Mouse (Mus musculus): ENCODE measurements around the gene Sbno2. TPM values are rescaled to one million over a fixed set of nuclear protein-coding genes. Genes with fewer than 3 reads are reported as not detected.
"Not testable (repeated sequence)": the region's sequence is repeated elsewhere in the genome, so short reads cannot be mapped to it uniquely, and the experiment has no call there.

The Sbno2 gene
- total and polyA plus RNA-seq, 3 experiments: 9.7 to 24.2 (median 22.6) TPM

- H3K27ac ChIP-seq (ENCODE audit: insufficient read depth, low read depth); H3K27me3 ChIP-seq (replicated peaks): not testable (repeated sequence)
- peak; percentile 80 for TF ChIP-seq TBP (conservative IDR thresholded peaks at IDR 0.05; ENCODE audit: low read depth, low read length)
Observed at GRCm38 (mm10) chr10:80041409-80042060, 63.8 kb downstream of the Sbno2 start.

GRCm38 (mm10) chr10:80039559-80039979 lies 65.8 kb downstream of the Sbno2 start, which contains the start of gene Polr2e:
Gene Polr2e, minus strand, starts transcription at chr10:80039795.
- H3K9ac ChIP-seq (ENCODE audit: insufficient read depth, low read depth): peak within 1 kb of the TSS; percentile 93
- peak; percentile 97 for DNase-seq (ENCODE audit: extremely low read depth)
- H3K4me2 ChIP-seq (ENCODE audit: insufficient read depth, low read depth, poor library complexity, severe bottlenecking): peak within 1 kb of the TSS; percentile 80
- peak within 1 kb of the TSS; percentile 78 to 94 (median 81) for H3K4me3 ChIP-seq (replicated peaks in 1 of 3; ENCODE audit: low read depth in 2 of 3, low read length in 2 of 3, poor library complexity in 1 of 3)
- H3K27ac ChIP-seq (ENCODE audit: insufficient read depth, low read depth): no peak within 1 kb of the TSS; the same call in 1 of the 2 replicates
- peaks cover 20% of the 10 kb centered on the region for H3K79me2 ChIP-seq (replicated peaks; ENCODE audit: control insufficient read depth, extremely low read depth, insufficient read depth, poor library complexity, severe bottlenecking)
- no peaks in the 10 kb centered on the region for H3K9me3 ChIP-seq (replicated peaks; ENCODE audit: low read length)
- H3K27me3 ChIP-seq (replicated peaks): no peaks in the 10 kb centered on the region
- peak; percentile 37; the same call in 1 of the 2 replicates for TF ChIP-seq ELF1 (IDR thresholded peaks at IDR 0.05; ENCODE audit: low read depth, low read length)
- no peak for TF ChIP-seq USF1 (IDR thresholded peaks at IDR 0.05; ENCODE audit: low read depth, low read length)
- TF ChIP-seq TCF12 (IDR thresholded peaks at IDR 0.05; ENCODE audit: low read depth, low read length): peak; percentile 57; the same call in 1 of the 2 replicates
- TF ChIP-seq BHLHE40 (IDR thresholded peaks at IDR 0.05; ENCODE audit: low read depth, low read length): peak; percentile 52; the same call in 1 of the 2 replicates
- TF ChIP-seq NELFE (IDR thresholded peaks at IDR 0.05; ENCODE audit: low read depth, low read length): peak; percentile 54
- TF ChIP-seq GABPA (IDR thresholded peaks at IDR 0.05; ENCODE audit: insufficient replicate concordance, low read depth, low read length): no peak
- TF ChIP-seq E2F4 (IDR thresholded peaks at IDR 0.05; ENCODE audit: insufficient replicate concordance, low read depth, low read length): no peak; the same call in 1 of the 2 replicates
- TF ChIP-seq POLR2A (IDR thresholded peaks at IDR 0.05; ENCODE audit: low read depth, low read length): peak; percentile 80
- peak; percentile 97 for TF ChIP-seq MXI1 (IDR thresholded peaks at IDR 0.05; ENCODE audit: low read depth, low read length)
- peak; percentile 99 for TF ChIP-seq CHD2 (IDR thresholded peaks at IDR 0.05; ENCODE audit: low read length)
- peak; percentile 96 for TF ChIP-seq NRF1 (IDR thresholded peaks at IDR 0.05; ENCODE audit: low read depth, low read length)
- TF ChIP-seq MAX (IDR thresholded peaks at IDR 0.05; ENCODE audit: low read length): peak; percentile 99
- TF ChIP-seq CHD1 (IDR thresholded peaks at IDR 0.05; ENCODE audit: low read depth, low read length): no peak
- TF ChIP-seq MAZ (IDR thresholded peaks at IDR 0.05; ENCODE audit: low read depth, low read length): peak; percentile 25; the same call in 1 of the 2 replicates
- TF ChIP-seq TBP (conservative IDR thresholded peaks at IDR 0.05; ENCODE audit: low read depth, low read length): peak; percentile 82
- TF ChIP-seq MEF2A (IDR thresholded peaks at IDR 0.05; ENCODE audit: borderline replicate concordance, low read depth, low read length): 0 out of 2 replicates have a peak, but pooled peaks have one; percentile 12
- TF ChIP-seq SIN3A (IDR thresholded peaks at IDR 0.05; ENCODE audit: low read length): peak; percentile 88; the same call in 1 of the 2 replicates
- TF ChIP-seq ZC3H11A (IDR thresholded peaks at IDR 0.05; ENCODE audit: low read depth, low read length): no peak
- TF ChIP-seq HCFC1 (IDR thresholded peaks at IDR 0.05; ENCODE audit: low read depth, low read length): peak; percentile 90
- TF ChIP-seq CTCF (conservative IDR thresholded peaks at IDR 0.05 in 1 of 2, IDR thresholded peaks at IDR 0.05 in 1 of 2; ENCODE audit: low read depth in 2 of 2, low read length in 2 of 2): no peak
- dilution Hi-C loops (cut with MboI; ENCODE audit: extremely low pct_ligation_motif_present, extremely low pct_unique_long_range_greater_than_20kb, low sequenced_read_pairs) (no loop called here), in situ Hi-C loops (cut with MboI; ENCODE audit: low pct_ligation_motif_present, low pct_unique_long_range_greater_than_20kb, low sequenced_read_pairs) (no loop called here)
- peaks cover 35 to 41% of the 10 kb centered on the region in 2 experiments for H3K36me3 ChIP-seq (replicated peaks in 1 of 2; ENCODE audit: control insufficient read depth in 1 of 2, insufficient read depth in 1 of 2, low read length in 1 of 2)
- peaks cover 14 to 34% of the 10 kb centered on the region in 2 experiments for H3K4me1 ChIP-seq (ENCODE audit: control insufficient read depth in 1 of 2, insufficient read depth in 2 of 2)

More at GRCm38 (mm10) chr10:80041409-80042060, 63.8 kb downstream of the Sbno2 start:
- H3K9ac ChIP-seq (ENCODE audit: insufficient read depth, low read depth); H3K4me3 ChIP-seq (replicated peaks in 1 of 3; ENCODE audit: low read depth in 2 of 3, low read length in 2 of 3, poor library complexity in 1 of 3); DNase-seq (ENCODE audit: extremely low read depth); H3K9me3 ChIP-seq (replicated peaks; ENCODE audit: low read length); H3K4me2 ChIP-seq (ENCODE audit: insufficient read depth, low read depth, poor library complexity, severe bottlenecking); dilution Hi-C loops (cut with MboI; ENCODE audit: extremely low pct_ligation_motif_present, extremely low pct_unique_long_range_greater_than_20kb, low sequenced_read_pairs); in situ Hi-C loops (cut with MboI; ENCODE audit: low pct_ligation_motif_present, low pct_unique_long_range_greater_than_20kb, low sequenced_read_pairs): not testable (repeated sequence)
- Histone ChIP-seq H3K4me1 (ENCODE audit: control insufficient read depth in 1 of 2, insufficient read depth in 2 of 2) (peaks cover 6 to 24% of the 10 kb centered on the region in 2 experiments), H3K79me2 (replicated peaks; ENCODE audit: control insufficient read depth, extremely low read depth, insufficient read depth, poor library complexity, severe bottlenecking) (peaks cover 20% of the 10 kb centered on the region), H3K36me3 (replicated peaks in 1 of 2; ENCODE audit: control insufficient read depth in 1 of 2, insufficient read depth in 1 of 2, low read length in 1 of 2) (peaks cover 20 to 22% of the 10 kb centered on the region in 2 experiments)

Measured in CH12.LX (cell line).